ENCODE assay signal across 8 mouse cellular contexts in genomic region chr9:124118489-124118888, GRCm38 (mm10). TPM values are rescaled to one million over a fixed set of nuclear protein-coding genes. Genes with fewer than 3 reads are reported as not detected.
DNase-seq lines count a peak whose midpoint lies in the region; ATAC-seq lines count a peak whose summit lies in the region.

No protein-coding gene starts in this region.

- DNase-seq in gastrocnemius, postnatal 10 days, result peak; percentile 15
- DNase-seq in gastrocnemius, postnatal 25 days, result no peak
- DNase-seq in CD4-positive helper T cell, adult 2 months (ENCODE audit: low read depth, low spot score), result peak; percentile 64
- peak; percentile 33 for DNase-seq in lung, postnatal 25 days (ENCODE audit: low spot score)
- peak; percentile 76 for DNase-seq in thymus, postnatal 14 days
- DNase-seq in frontal cortex, postnatal 14 days (ENCODE audit: low spot score in 2 of 2), result no peak
- no peak for DNase-seq in yolk sac, embryonic 10.5 days (ENCODE audit: low spot score)

- peak; percentile 82 for ATAC-seq in erythroblast, adult 5-6 weeks (replicated peaks; ENCODE audit: low FRiP score, poor library complexity, severe bottlenecking)

RNA-seq across cellular contexts. Expression of gene Ccr5, which starts 2.9 kb away (rescaled TPM):
- total RNA-seq in gastrocnemius, postnatal 10 days (2021), result 1 to 10 TPM in 1 of 2 experiments, under 1 TPM in 1; 0.05 to 1.7 TPM
- 1 to 10 TPM in 1 of 2 experiments, under 1 TPM in 1; 0.72 to 1.2 TPM for total RNA-seq in gastrocnemius, postnatal 25 days (2021)
- total RNA-seq in erythroblast, adult 5-6 weeks (2015; ENCODE audit: low replicate concordance), result 0.42 TPM in 1 of 2 replicates, not detected in the other
- 0.26 and 0.42 TPM in 2 replicates for total RNA-seq in erythroblast, adult 5-6 weeks (2017; ENCODE audit: low replicate concordance)

RNA-seq across cellular contexts. Expression of gene Ccr2, which starts 16.7 kb away (rescaled TPM):
- total RNA-seq in gastrocnemius, postnatal 10 days (2021), result 1 to 10 TPM in 1 of 2 experiments, under 1 TPM in 1; 0.82 to 1.6 TPM
- total RNA-seq in gastrocnemius, postnatal 25 days (2021), result under 1 TPM; 0.38 to 0.88 TPM
- total RNA-seq in erythroblast, adult 5-6 weeks (2015; ENCODE audit: low replicate concordance), result 71.1 and 79.2 TPM in 2 replicates
- 65.7 and 81.8 TPM in 2 replicates for total RNA-seq in erythroblast, adult 5-6 weeks (2017; ENCODE audit: low replicate concordance)

Comparison
In these comparisons a context has a peak if more than half of its experiments do, and no peak if none do; other contexts are left out.
1. DNase-seq: peak in gastrocnemius, postnatal 10 days (single experiment), CD4-positive helper T cell, adult 2 months (single experiment), lung, postnatal 25 days (single experiment) and thymus, postnatal 14 days (single experiment); none in gastrocnemius, postnatal 25 days (single experiment), frontal cortex, postnatal 14 days (0 of 2) and yolk sac, embryonic 10.5 days (single experiment).
2. RNA of gene Ccr2, which starts 16.7 kb away (total RNA-seq): 65.7 to 81.8 TPM in erythroblast, adult 5-6 weeks; 0.82 to 1.6 TPM in gastrocnemius, postnatal 10 days and 0.38 to 0.88 TPM in gastrocnemius, postnatal 25 days; every median in the first group is over 10 times any median in the second.